Mouse (Mus musculus) liver, embryonic 16.5 days (tissue): ENCODE results near the gene Tulp2. TPM values are rescaled to one million over a fixed set of nuclear protein-coding genes. Genes with fewer than 3 reads are reported as not detected.

ENCODE experiments used
- ATAC-seq: fragments of 200-750 bp; cut with Nextera tagmentation; 2 replicates; pipeline ENCODE4 v1.8.0; 2017; ENCODE audit warnings: low read depth, mild to moderate bottlenecking, moderate number of reproducible peaks, moderate library complexity
- H3K27ac ChIP-seq: fragments of 300-500 bp; sonication (generic); 2 replicates; pipeline ENCODE4 v1.5.1; 2014; ENCODE audit warnings: mild to moderate bottlenecking, low read length
- H3K27me3 ChIP-seq: fragments of 300-500 bp; sonication (generic); 2 replicates; pipeline ENCODE4 v1.6.1; 2014; ENCODE audit warnings: low read depth, low read length, mixed read lengths; ENCODE audit not compliant: control insufficient read depth, insufficient read depth
- H3K36me3 ChIP-seq: fragments of 300-500 bp; sonication (generic); 2 replicates; pipeline ENCODE4 v1.6.1; 2014; ENCODE audit warnings: mild to moderate bottlenecking; ENCODE audit not compliant: control insufficient read depth, insufficient read depth
- H3K4me1 ChIP-seq: fragments of 300-500 bp; sonication (generic); 2 replicates; pipeline ENCODE4 v1.6.1; 2014; ENCODE audit warnings: low read depth, low read length, mixed read lengths; ENCODE audit not compliant: control insufficient read depth
- H3K4me2 ChIP-seq: fragments of 300-500 bp; sonication (generic); 2 replicates; pipeline ENCODE4 v1.6.1; 2014; ENCODE audit warnings: low read depth, low read length, mixed read lengths
- H3K4me3 ChIP-seq: fragments of 300-500 bp; sonication (generic); 2 replicates; pipeline ENCODE4 v1.5.1; 2014; ENCODE audit warnings: low read depth, mild to moderate bottlenecking, low read length
- H3K9ac ChIP-seq: fragments of 300-500 bp; sonication (generic); 2 replicates; pipeline ENCODE4 v1.6.1; 2014; ENCODE audit warnings: low read depth, low read length
- H3K9me3 ChIP-seq: fragments of 300-500 bp; sonication (generic); replicated peaks from 2 replicates; pipeline ENCODE4 v1.6.1; 2016; ENCODE audit warnings: low read length; ENCODE audit not compliant: control insufficient read depth
- WGBS: fragments of 180-500 bp; shearing (Covaris S2); extraction: QIAGEN DNeasy Blood & Tissue Kit; methylation state at CpG from one replicate; pipeline ENCODE4 v1.1.7; 2014; ENCODE audit not compliant: insufficient replicate concordance; 5-methylcytosine and 5-hydroxymethylcytosine counted together
- polyA plus RNA-seq: library from polyadenylated mRNA; unstranded; fragments of >200 nt; fragmentation: Nextera tagmentation; extraction: Ambion mirVana; gene quantifications from 2 replicates; pipeline ENCODE4 v1.2.1, GENCODE M21; 2015

The Tulp2 gene
- polyA plus RNA-seq, 1 experiment from 2014 or later: 0.41 TPM

GRCm38 (mm10) chr7:45549641-45550436, 68.2 kb downstream of the Tulp2 start:
- 76% methylated on average over 16 of the region's 16 CpGs for WGBS
- Histone ChIP-seq H3K27me3 (no peaks in the 10 kb centered on the region), H3K36me3 (no peaks in the 10 kb centered on the region), H3K4me1 (peaks cover 4% of the 10 kb centered on the region), H3K9ac (no peak overlapping the region), H3K9me3 (no peaks in the 10 kb centered on the region; the same call in 1 of the 2 replicates), H3K27ac (no peak overlapping the region), H3K4me3 (no peak overlapping the region), H3K4me2 (no peak overlapping the region)
- no peak for ATAC-seq

GRCm38 (mm10) chr7:45550821-45551511, 69.3 kb downstream of the Tulp2 start:
- peaks cover 4% of the 10 kb centered on the region for H3K4me1 ChIP-seq
- no peaks in the 10 kb centered on the region for H3K27me3 ChIP-seq
- H3K27ac ChIP-seq: no peak overlapping the region
- H3K9ac ChIP-seq: no peak overlapping the region
- peak; percentile 12; the same call in 1 of the 2 replicates for ATAC-seq
- 68% methylated on average over 11 of the region's 11 CpGs for WGBS
- no peak overlapping the region for H3K4me2 ChIP-seq
- no peaks in the 10 kb centered on the region for H3K36me3 ChIP-seq
- no peaks in the 10 kb centered on the region for H3K9me3 ChIP-seq
- H3K4me3 ChIP-seq: no peak overlapping the region

GRCm38 (mm10) chr7:45551512-45551883, 69.8 kb downstream of the Tulp2 start:
- ATAC-seq: no peak
- no peaks in the 10 kb centered on the region for H3K36me3 ChIP-seq

GRCm38 (mm10) chr7:45553519-45553918, 71.8 kb downstream of the Tulp2 start:
- H3K4me3 ChIP-seq: no peak overlapping the region
- no peaks in the 10 kb centered on the region for H3K9me3 ChIP-seq
- H3K27me3 ChIP-seq: no peaks in the 10 kb centered on the region
- H3K9ac ChIP-seq: no peak overlapping the region
- H3K4me2 ChIP-seq: no peak overlapping the region
- WGBS: 60% methylated on average over 8 of the region's 8 CpGs
- no peak overlapping the region for H3K27ac ChIP-seq
- H3K4me1 ChIP-seq: peaks cover 4% of the 10 kb centered on the region
- H3K36me3 ChIP-seq: no peaks in the 10 kb centered on the region
- 0 out of 2 replicates have a peak, but pooled peaks have one; percentile 3 for ATAC-seq

More at GRCm38 (mm10) chr7:45551512-45551883, 69.8 kb downstream of the Tulp2 start:
- Histone ChIP-seq H3K4me3 (no peak overlapping the region), H3K4me1 (peaks cover 4% of the 10 kb centered on the region), H3K4me2 (no peak overlapping the region), H3K27ac (no peak overlapping the region), H3K27me3 (no peaks in the 10 kb centered on the region), H3K9ac (no peak overlapping the region), H3K9me3 (no peaks in the 10 kb centered on the region)
- 47% methylated on average over 8 of the region's 8 CpGs for WGBS

GRCm38 (mm10) chr7:45553990-45554389, 72.3 kb downstream of the Tulp2 start:
- H3K4me3 ChIP-seq: no peak overlapping the region
- no peaks in the 10 kb centered on the region for H3K9me3 ChIP-seq
- no peaks in the 10 kb centered on the region for H3K36me3 ChIP-seq
- WGBS: 48% methylated on average over 2 of the region's 2 CpGs
- peak; percentile 19; the same call in 1 of the 2 replicates for ATAC-seq
- no peaks in the 10 kb centered on the region for H3K27me3 ChIP-seq
- H3K27ac ChIP-seq: no peak overlapping the region
- peaks cover 4% of the 10 kb centered on the region for H3K4me1 ChIP-seq
- no peak overlapping the region for H3K9ac ChIP-seq
- H3K4me2 ChIP-seq: no peak overlapping the region

- ATAC-seq: no peak
- H3K27ac ChIP-seq: no peak within 1 kb of the TSS
- no peaks in the 10 kb centered on the region for H3K9me3 ChIP-seq
- 47% methylated on average over 8 of the region's 8 CpGs for WGBS
- no peak within 1 kb of the TSS for H3K9ac ChIP-seq
- no peak within 1 kb of the TSS for H3K4me3 ChIP-seq
- no peak within 1 kb of the TSS for H3K4me2 ChIP-seq
- peaks cover 4% of the 10 kb centered on the region for H3K4me1 ChIP-seq
- H3K36me3 ChIP-seq: no peaks in the 10 kb centered on the region
- H3K27me3 ChIP-seq: no peaks in the 10 kb centered on the region
These were observed 73.1 kb downstream of the Tulp2 start, which contains the start of gene Hsd17b14 for GRCm38 (mm10) chr7:45554744-45555143. Hsd17b14 (plus strand) TSS chr7:45554893.

GRCm38 (mm10) chr7:45555787-45556186, 74.1 kb downstream of the Tulp2 start:
- H3K4me2 ChIP-seq: no peak overlapping the region
- no peaks in the 10 kb centered on the region for H3K27me3 ChIP-seq
- ATAC-seq: 0 out of 2 replicates have a peak, but pooled peaks have one; percentile 32
- peaks cover 9% of the 10 kb centered on the region for H3K4me1 ChIP-seq
- H3K36me3 ChIP-seq: no peaks in the 10 kb centered on the region
- H3K27ac ChIP-seq: no peak overlapping the region
- H3K4me3 ChIP-seq: no peak overlapping the region
- no peak overlapping the region for H3K9ac ChIP-seq
- 21% methylated on average over 8 of the region's 8 CpGs for WGBS
- H3K9me3 ChIP-seq: no peaks in the 10 kb centered on the region

- Histone ChIP-seq H3K9ac (no peak overlapping the region), H3K4me1 (peaks cover 20% of the 10 kb centered on the region), H3K27me3 (no peaks in the 10 kb centered on the region), H3K4me3 (no peak overlapping the region), H3K36me3 (no peaks in the 10 kb centered on the region), H3K4me2 (no peak overlapping the region), H3K9me3 (no peaks in the 10 kb centered on the region), H3K27ac (no peak overlapping the region)
- ATAC-seq: no peak
- WGBS: 43% methylated on average over 6 of the region's 6 CpGs
These were observed 77.2 kb downstream of the Tulp2 start for GRCm38 (mm10) chr7:45558907-45559306.

- ATAC-seq: no peak
- Histone ChIP-seq H3K9me3 (no peaks in the 10 kb centered on the region), H3K9ac (no peak overlapping the region), H3K4me1 (peaks cover 24% of the 10 kb centered on the region), H3K4me3 (no peak overlapping the region), H3K4me2 (no peak overlapping the region), H3K27me3 (no peaks in the 10 kb centered on the region), H3K36me3 (no peaks in the 10 kb centered on the region), H3K27ac (no peak overlapping the region)
- 51% methylated on average over 7 of the region's 7 CpGs for WGBS
These were observed 78.6 kb downstream of the Tulp2 start for GRCm38 (mm10) chr7:45560241-45560640.
